Mouse (Mus musculus) stomach, embryonic 16.5 days (tissue): ENCODE data around the gene Krt7. TPM values are rescaled to one million over a fixed set of nuclear protein-coding genes. Genes with fewer than 3 reads are reported as not detected.

Source experiments
- ATAC-seq: fragments of 200-750 bp; cut with Nextera tagmentation; 2 replicates; pipeline ENCODE4 v1.8.0; 2017; ENCODE audit warnings: moderate number of reproducible peaks, moderate TSS enrichment; ENCODE audit not compliant: insufficient read depth, low FRiP score
- H3K27ac ChIP-seq: fragments of 300-500 bp; sonication (generic); 2 replicates; pipeline ENCODE4 v1.5.1; 2014; ENCODE audit warnings: low read length
- H3K27me3 ChIP-seq: fragments of 300-500 bp; sonication (generic); 2 replicates; pipeline ENCODE4 v1.6.1; 2014; ENCODE audit warnings: low read length, control low read depth, mixed read lengths; ENCODE audit not compliant: control insufficient read depth, insufficient read depth
- H3K36me3 ChIP-seq: fragments of 300-500 bp; sonication (generic); 2 replicates; pipeline ENCODE4 v1.6.1; 2014; ENCODE audit warnings: low read length; ENCODE audit not compliant: control insufficient read depth, insufficient read depth
- H3K4me1 ChIP-seq: fragments of 300-500 bp; sonication (generic); 2 replicates; pipeline ENCODE4 v1.6.1; 2014; ENCODE audit warnings: low read length, control low read depth, mixed read lengths; ENCODE audit not compliant: control insufficient read depth, insufficient read depth
- H3K4me2 ChIP-seq: fragments of 300-500 bp; sonication (generic); 2 replicates; pipeline ENCODE4 v1.6.1; 2014; ENCODE audit warnings: low read depth, low read length, mixed read lengths
- H3K4me3 ChIP-seq: fragments of 300-500 bp; sonication (generic); replicated peaks from 2 replicates; pipeline ENCODE4 v1.5.1; 2014; ENCODE audit warnings: mild to moderate bottlenecking, low read length
- H3K9ac ChIP-seq: fragments of 300-500 bp; sonication (generic); 2 replicates; pipeline ENCODE4 v1.6.1; 2014; ENCODE audit warnings: low read length
- H3K9me3 ChIP-seq: fragments of 300-500 bp; sonication (generic); replicated peaks from 2 replicates; pipeline ENCODE4 v1.6.1; 2016; ENCODE audit warnings: low read length, control low read depth; ENCODE audit not compliant: control insufficient read depth
- WGBS: fragments of 180-500 bp; shearing (Covaris S2); extraction: QIAGEN DNeasy Blood & Tissue Kit; methylation state at CpG from one replicate; pipeline ENCODE4 v1.1.7; 2014; 5-methylcytosine and 5-hydroxymethylcytosine counted together
- polyA plus RNA-seq: library from polyadenylated mRNA; unstranded; fragments of >200 nt; fragmentation: Nextera tagmentation; extraction: Ambion mirVana; gene quantifications from 2 replicates; pipeline ENCODE4 v1.2.1, GENCODE M21; 2015

Krt7 gene
- polyA plus RNA-seq, 1 experiment from 2014 or later: 378 TPM

DNA sequence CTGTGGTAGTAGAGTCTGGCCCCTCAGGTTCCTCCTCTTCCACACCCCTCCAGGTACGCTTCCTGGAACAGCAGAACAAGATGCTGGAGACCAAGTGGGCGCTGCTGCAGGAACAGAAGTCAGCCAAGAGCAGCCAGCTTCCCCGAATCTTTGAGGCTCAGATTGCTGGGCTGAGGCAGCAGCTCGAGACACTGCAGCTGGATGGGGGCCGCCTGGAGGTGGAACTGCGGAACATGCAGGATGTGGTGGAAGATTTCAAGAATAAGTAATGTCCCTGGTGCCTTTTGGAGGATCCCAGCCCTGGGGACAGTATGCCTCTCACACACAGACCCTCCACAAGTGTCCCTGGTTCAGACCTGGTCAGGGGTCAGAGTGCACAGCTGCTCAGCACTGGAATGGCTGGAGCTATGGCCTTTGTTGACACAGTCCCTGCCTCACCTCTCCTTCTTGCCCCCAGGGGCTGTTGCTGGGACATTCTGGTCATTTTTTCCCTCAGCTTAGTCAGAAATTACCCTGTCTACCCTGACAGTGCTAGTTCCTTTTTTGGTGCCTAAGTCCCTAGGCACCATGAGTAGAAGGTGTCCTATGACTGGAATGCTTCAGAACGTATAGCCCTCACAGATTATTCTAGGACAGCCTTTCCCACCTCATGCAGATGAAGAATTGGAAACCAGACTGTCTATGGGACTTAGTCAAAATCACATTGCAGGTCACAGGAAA is 3.2 kb downstream of the Krt7 start:
- Histone ChIP-seq H3K36me3 (no peaks in the 10 kb centered on the region), H3K4me3 (peak overlapping the region; percentile 49), H3K4me1 (0 out of 2 replicates have a peak, but pooled peaks cover 5% of the 10 kb centered on the region), H3K27ac (peak overlapping the region; percentile 66), H3K4me2 (peak overlapping the region; percentile 52), H3K27me3 (peaks cover 10% of the 10 kb centered on the region), H3K9ac (peak overlapping the region; percentile 80; the same call in 1 of the 2 replicates), H3K9me3 (no peaks in the 10 kb centered on the region)
- 30% methylated on average over 7 of the region's 7 CpGs for WGBS
- ATAC-seq: no peak

DNA sequence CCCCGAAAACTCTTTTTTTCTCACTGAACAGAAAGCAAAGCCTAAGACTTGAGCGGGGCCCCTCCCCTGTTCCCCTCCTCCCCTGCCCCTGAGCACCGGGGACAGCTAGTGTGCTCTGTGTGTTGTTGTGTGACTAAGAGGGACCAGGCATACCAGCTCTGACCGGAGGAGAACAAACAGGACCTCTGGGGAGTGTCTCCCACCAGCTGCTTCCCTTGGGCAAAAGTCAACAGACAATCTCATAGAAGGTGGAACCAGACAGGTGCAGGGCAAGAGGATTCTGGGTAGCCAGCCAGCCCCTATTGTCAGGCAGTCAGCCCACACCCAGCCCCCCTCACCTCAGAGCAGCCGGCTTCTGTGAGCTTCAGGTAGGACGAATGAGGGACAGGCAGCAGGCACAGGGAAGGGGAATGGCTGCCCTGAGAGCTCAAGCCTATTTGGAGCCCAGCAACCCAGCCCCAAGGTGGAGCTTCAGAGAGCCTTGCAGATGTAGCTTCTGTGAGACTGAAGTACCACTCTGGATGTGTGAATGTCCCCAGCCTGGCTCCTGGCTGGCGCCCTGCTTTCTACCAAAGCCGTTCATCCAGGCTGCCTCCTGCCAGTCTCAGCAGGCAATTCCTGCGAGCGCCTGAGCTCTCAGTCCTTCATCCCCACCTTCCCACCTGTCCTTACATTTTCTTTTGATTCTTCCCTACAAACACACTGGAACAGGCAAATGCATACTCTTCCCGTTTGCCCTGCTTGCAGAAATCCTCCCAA is 4.1 kb downstream of the Krt7 start:
- Histone ChIP-seq H3K9ac (no peak overlapping the region), H3K27me3 (peaks cover 10% of the 10 kb centered on the region), H3K4me1 (0 out of 2 replicates have a peak, but pooled peaks cover 5% of the 10 kb centered on the region), H3K4me2 (peak overlapping the region; percentile 52; the same call in 1 of the 2 replicates), H3K36me3 (no peaks in the 10 kb centered on the region), H3K9me3 (no peaks in the 10 kb centered on the region), H3K27ac (peak overlapping the region; percentile 66), H3K4me3 (no peak overlapping the region)
- 42% methylated on average over 11 of the region's 11 CpGs for WGBS
- peak; percentile 70; the same call in 1 of the 2 replicates for ATAC-seq

DNA sequence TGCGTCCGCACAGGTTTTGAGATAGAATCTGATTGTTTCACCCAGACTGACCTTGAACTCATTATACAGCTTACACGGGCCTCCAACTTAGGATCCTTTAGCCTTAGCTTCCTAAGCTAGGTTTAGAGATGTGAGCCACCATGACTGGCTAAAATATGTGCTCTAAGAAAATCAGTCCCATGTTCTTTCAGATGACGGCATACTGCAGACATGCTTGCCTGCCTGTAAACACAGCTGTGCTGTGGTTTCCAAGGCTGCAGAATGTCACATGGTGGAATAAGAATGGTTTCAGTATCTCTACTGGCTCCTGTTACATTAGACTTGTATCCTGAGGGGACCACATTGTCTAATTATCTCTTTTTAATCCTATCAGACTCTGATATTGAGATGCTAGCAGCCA is 8.1 kb downstream of the Krt7 start:
- 0 out of 2 replicates have a peak, but pooled peaks cover 5% of the 10 kb centered on the region for H3K4me1 ChIP-seq
- H3K9me3 ChIP-seq: no peaks in the 10 kb centered on the region
- no peak overlapping the region for H3K9ac ChIP-seq
- ATAC-seq: no peak
- no peak overlapping the region for H3K27ac ChIP-seq
- no peaks in the 10 kb centered on the region for H3K36me3 ChIP-seq
- H3K4me2 ChIP-seq: no peak overlapping the region
- no peaks in the 10 kb centered on the region for H3K27me3 ChIP-seq
- no peak overlapping the region for H3K4me3 ChIP-seq
- WGBS: 66% methylated on average over 4 of the region's 4 CpGs

GRCm38 (mm10) chr15:101420903-101421302 is 10.1 kb downstream of the Krt7 start:
- Histone ChIP-seq H3K36me3 (no peaks in the 10 kb centered on the region), H3K27me3 (no peaks in the 10 kb centered on the region), H3K4me3 (no peak overlapping the region), H3K9ac (no peak overlapping the region), H3K27ac (no peak overlapping the region), H3K4me1 (peaks cover 6% of the 10 kb centered on the region; the same call in 1 of the 2 replicates), H3K4me2 (no peak overlapping the region), H3K9me3 (no peaks in the 10 kb centered on the region)
- no peak for ATAC-seq
- WGBS: 42% methylated on average over 4 of the region's 6 CpGs

- H3K4me3 ChIP-seq: no peak overlapping the region
- no peaks in the 10 kb centered on the region for H3K9me3 ChIP-seq
- H3K36me3 ChIP-seq: no peaks in the 10 kb centered on the region
- 23% methylated on average over 5 of the region's 5 CpGs for WGBS
- no peaks in the 10 kb centered on the region for H3K27me3 ChIP-seq
- H3K27ac ChIP-seq: no peak overlapping the region; the same call in 1 of the 2 replicates
- peak overlapping the region; percentile 20; the same call in 1 of the 2 replicates for H3K9ac ChIP-seq
- H3K4me1 ChIP-seq: peaks cover 6% of the 10 kb centered on the region; the same call in 1 of the 2 replicates
- 0 out of 2 replicates have a peak, but pooled peaks have one; percentile 20 for ATAC-seq
- no peak overlapping the region for H3K4me2 ChIP-seq
These were observed 14.1 kb downstream of the Krt7 start for GRCm38 (mm10) chr15:101424914-101425313.

DNA sequence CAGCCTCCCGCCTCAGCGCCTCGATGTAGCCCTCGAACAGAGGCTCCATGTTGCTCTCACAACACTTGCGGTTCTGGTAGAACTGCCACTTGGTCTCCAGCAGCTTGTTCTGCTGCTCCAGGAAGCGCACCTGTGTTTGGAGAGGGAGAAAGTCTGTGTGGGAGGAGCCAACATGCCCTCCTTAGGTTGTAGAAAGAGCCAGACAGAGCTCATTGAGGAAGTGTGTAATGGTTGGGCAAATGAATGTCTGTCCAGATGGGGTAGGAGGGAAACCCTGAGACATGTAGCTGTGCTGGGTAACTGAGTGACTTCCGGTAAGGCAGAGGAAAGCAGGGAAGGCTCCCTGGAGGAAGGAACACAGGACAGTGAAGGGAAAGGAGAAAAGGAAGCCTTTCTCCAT is 25.8 kb downstream of the Krt7 start:
- no peak overlapping the region for H3K9ac ChIP-seq
- no peaks in the 10 kb centered on the region for H3K9me3 ChIP-seq
- H3K36me3 ChIP-seq: no peaks in the 10 kb centered on the region
- no peak for ATAC-seq
- 71% methylated on average over 7 of the region's 7 CpGs for WGBS
- H3K4me1 ChIP-seq: peaks cover 6% of the 10 kb centered on the region; the same call in 1 of the 2 replicates
- H3K27ac ChIP-seq: no peak overlapping the region
- no peak overlapping the region for H3K4me3 ChIP-seq
- H3K27me3 ChIP-seq: peaks cover 19% of the 10 kb centered on the region; the same call in 1 of the 2 replicates
- no peak overlapping the region for H3K4me2 ChIP-seq

DNA sequence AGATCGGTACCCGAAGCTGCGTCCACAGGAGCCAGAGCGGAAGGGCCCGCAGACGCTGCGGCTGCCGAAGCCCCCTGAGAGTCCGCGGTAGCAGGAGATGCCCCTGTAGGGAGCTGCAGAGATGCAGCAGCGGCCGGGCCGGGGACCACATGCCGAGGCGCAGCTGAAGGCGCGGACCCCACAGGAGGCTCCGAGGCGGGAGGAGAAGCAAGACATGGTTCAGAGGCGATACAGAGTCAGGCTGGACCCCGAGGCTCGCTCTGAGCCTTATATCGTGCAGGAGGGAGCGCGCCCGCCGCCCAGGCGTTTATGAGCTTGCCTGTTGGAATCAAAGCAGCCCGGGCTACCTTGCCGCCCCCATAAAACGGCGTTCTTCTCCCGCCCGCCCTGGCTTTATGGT is 27.7 kb downstream of the Krt7 start, which contains the start of gene Krt87:
TSS of gene Krt87 (minus strand) at position 250 of the 400 bp plus-strand sequence.
- ATAC-seq: no peak
- 3% methylated on average over 32 of the region's 34 CpGs for WGBS
- H3K36me3 ChIP-seq: no peaks in the 10 kb centered on the region
- H3K27ac ChIP-seq: no peak within 1 kb of the TSS
- H3K27me3 ChIP-seq: peaks cover 19% of the 10 kb centered on the region; the same call in 1 of the 2 replicates
- peaks cover 6% of the 10 kb centered on the region; the same call in 1 of the 2 replicates for H3K4me1 ChIP-seq
- H3K9ac ChIP-seq: no peak within 1 kb of the TSS
- H3K4me3 ChIP-seq: peak within 1 kb of the TSS; percentile 14; the same call in 1 of the 2 replicates
- no peaks in the 10 kb centered on the region for H3K9me3 ChIP-seq
- H3K4me2 ChIP-seq: peak within 1 kb of the TSS; percentile 42; the same call in 1 of the 2 replicates

- Histone ChIP-seq H3K4me1 (peaks cover 6% of the 10 kb centered on the region; the same call in 1 of the 2 replicates), H3K4me2 (no peak overlapping the region), H3K9me3 (no peaks in the 10 kb centered on the region), H3K27me3 (peaks cover 19% of the 10 kb centered on the region; the same call in 1 of the 2 replicates), H3K9ac (no peak overlapping the region), H3K36me3 (no peaks in the 10 kb centered on the region), H3K27ac (no peak overlapping the region), H3K4me3 (no peak overlapping the region)
- 71% methylated on average over 4 of the region's 4 CpGs for WGBS
- no peak for ATAC-seq
These were observed 30.0 kb downstream of the Krt7 start for GRCm38 (mm10) chr15:101440837-101441236.

DNA sequence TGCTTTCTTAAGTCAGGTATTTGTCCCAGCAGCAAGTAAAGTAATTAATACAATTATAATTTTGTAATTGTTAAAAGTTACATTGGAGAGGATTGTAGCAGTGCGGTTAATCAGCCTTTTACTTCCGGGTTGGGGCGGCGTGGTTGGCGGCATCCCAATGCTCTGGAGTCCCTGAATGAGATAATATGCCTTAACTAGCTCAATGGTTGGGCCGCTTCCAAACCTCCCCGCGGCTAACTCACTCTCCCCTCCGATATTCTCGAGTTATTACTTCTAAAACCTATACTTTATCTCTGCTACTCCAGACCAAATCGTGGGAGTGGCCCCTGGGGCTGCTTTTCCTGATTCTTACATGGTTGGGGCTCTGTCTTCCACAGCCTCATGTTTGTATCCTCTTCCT is 35.7 kb downstream of the Krt7 start:
- H3K9ac ChIP-seq: no peak overlapping the region
- 73% methylated on average over 11 of the region's 11 CpGs for WGBS
- ATAC-seq: no peak
- no peaks in the 10 kb centered on the region for H3K36me3 ChIP-seq
- no peak overlapping the region for H3K4me3 ChIP-seq
- H3K9me3 ChIP-seq: no peaks in the 10 kb centered on the region
- no peak overlapping the region for H3K4me2 ChIP-seq
- H3K27me3 ChIP-seq: no peaks in the 10 kb centered on the region
- no peak overlapping the region for H3K27ac ChIP-seq
- H3K4me1 ChIP-seq: no peaks in the 10 kb centered on the region
